Mouse (Mus musculus): Measurements from ENCODE around the gene Rad18. TPM values are rescaled to one million over a fixed set of nuclear protein-coding genes. Genes with fewer than 3 reads are reported as not detected.

Rad18 gene
- polyA plus RNA-seq, 1 experiment from 2014 or later: 48.8 TPM

DNA sequence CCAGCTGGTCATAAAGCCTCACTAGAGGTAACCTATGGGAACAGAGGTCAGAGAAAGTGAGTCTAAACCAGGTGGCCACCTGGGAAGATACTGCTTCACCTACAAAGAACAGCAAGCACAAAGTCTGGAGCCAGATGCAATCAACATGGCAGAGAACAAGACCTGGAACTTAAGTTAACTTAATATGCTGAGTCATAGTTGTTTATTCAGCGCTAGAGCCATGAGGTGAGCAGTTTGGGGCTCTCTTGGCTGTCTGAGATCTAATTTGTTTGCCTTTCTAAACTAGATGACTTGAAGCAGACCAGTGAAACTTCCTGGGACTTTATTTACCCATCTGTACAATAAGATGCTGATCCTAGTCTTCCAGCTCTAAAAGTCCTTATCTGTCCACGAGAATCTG is 12.4 kb downstream of the Rad18 start:
- no peak overlapping the region for H3K27ac ChIP-seq
- no peak for ATAC-seq (ENCODE audit: insufficient number of reproducible peaks, insufficient read depth, low FRiP score, low TSS enrichment, low read depth)
- H3K9ac ChIP-seq (replicated peaks): no peak overlapping the region
- no peaks in the 10 kb centered on the region for H3K9me3 ChIP-seq
- 90% methylated on average over 2 of the region's 2 CpGs for WGBS
- no peak overlapping the region for H3K4me2 ChIP-seq
- no peaks in the 10 kb centered on the region for H3K4me1 ChIP-seq (replicated peaks)
- peaks cover 46% of the 10 kb centered on the region for H3K36me3 ChIP-seq
- H3K27me3 ChIP-seq: no peaks in the 10 kb centered on the region
- H3K4me3 ChIP-seq (replicated peaks): no peak overlapping the region

DNA sequence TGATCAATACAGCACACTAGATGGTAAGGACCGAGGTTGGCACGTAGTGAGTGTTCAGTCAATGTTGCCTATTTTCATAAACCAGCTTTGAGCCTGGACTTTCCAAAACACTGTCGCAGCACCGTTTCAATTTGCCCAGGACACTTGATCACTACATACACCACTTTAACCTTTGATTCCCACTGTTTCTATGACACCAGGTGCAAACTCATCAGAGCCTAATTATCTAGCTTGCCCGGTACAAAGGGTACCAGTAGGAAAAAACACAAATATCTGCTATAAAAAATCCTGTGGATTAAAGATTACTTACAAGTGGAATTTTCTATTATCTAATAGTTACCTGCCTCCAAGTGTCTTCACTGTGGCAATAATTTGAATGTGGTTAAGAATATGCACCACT is 64.4 kb downstream of the Rad18 start:
- Histone ChIP-seq H3K9me3 (no peaks in the 10 kb centered on the region), H3K36me3 (peaks cover 22% of the 10 kb centered on the region; the same call in 1 of the 2 replicates), H3K4me2 (no peak overlapping the region), H3K4me3 (replicated peaks) (no peak overlapping the region), H3K27me3 (no peaks in the 10 kb centered on the region), H3K9ac (replicated peaks) (no peak overlapping the region), H3K4me1 (replicated peaks) (no peaks in the 10 kb centered on the region), H3K27ac (no peak overlapping the region)
- 93% methylated on average over 5 of the region's 5 CpGs for WGBS
- no peak for ATAC-seq (ENCODE audit: insufficient number of reproducible peaks, insufficient read depth, low FRiP score, low TSS enrichment, low read depth)

DNA sequence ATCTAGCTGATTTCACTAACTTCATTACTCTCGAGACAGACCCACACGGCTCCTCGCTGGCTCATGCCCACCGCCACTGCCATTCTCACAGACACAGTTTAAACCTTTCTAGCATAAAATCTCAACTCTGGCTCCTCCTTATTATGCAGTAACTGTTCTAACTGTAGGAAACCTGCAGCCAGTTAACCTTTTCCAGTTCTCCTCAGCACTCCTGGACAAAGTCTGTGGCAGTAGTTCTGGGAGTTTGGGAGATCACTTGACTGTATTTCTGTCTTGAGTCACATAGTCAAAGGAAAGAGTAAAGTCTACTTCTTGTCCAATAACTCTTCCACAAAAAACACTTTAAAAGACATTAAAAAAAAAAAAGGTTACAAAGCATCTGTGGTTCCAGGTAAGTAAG is 66.2 kb downstream of the Rad18 start:
- no peak for ATAC-seq (ENCODE audit: insufficient number of reproducible peaks, insufficient read depth, low FRiP score, low TSS enrichment, low read depth)
- peaks cover 22% of the 10 kb centered on the region; the same call in 1 of the 2 replicates for H3K36me3 ChIP-seq
- no peak overlapping the region for H3K4me2 ChIP-seq
- WGBS: 81% methylated on average over 4 of the region's 4 CpGs
- no peak overlapping the region for H3K27ac ChIP-seq
- no peaks in the 10 kb centered on the region for H3K27me3 ChIP-seq
- no peak overlapping the region for H3K4me3 ChIP-seq (replicated peaks)
- no peak overlapping the region for H3K9ac ChIP-seq (replicated peaks)
- H3K9me3 ChIP-seq: no peaks in the 10 kb centered on the region
- no peaks in the 10 kb centered on the region for H3K4me1 ChIP-seq (replicated peaks)

DNA sequence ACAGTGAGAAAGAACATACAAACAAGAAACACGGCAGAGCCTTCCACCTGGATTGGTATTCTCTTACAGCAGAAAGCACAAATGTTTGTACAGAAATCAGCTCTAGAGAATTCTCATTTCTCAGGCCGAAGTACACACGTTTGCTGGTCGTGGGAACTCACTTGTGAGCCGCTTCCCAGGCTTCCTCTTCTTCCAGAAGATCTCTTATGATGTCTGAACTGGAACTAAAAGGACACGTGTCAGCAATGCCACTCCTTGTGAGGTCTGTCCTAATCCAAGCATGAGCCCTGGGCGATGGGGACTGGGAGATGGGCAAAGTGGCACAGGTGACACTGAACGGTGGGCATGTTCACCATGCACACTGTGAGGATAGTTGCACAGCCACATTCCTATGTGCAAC is 68.2 kb downstream of the Rad18 start:
- 90% methylated on average over 8 of the region's 8 CpGs for WGBS
- Histone ChIP-seq H3K27me3 (no peaks in the 10 kb centered on the region), H3K36me3 (peaks cover 27% of the 10 kb centered on the region; the same call in 1 of the 2 replicates), H3K9me3 (no peaks in the 10 kb centered on the region), H3K4me1 (replicated peaks) (no peaks in the 10 kb centered on the region), H3K4me2 (no peak overlapping the region), H3K9ac (replicated peaks) (no peak overlapping the region), H3K4me3 (replicated peaks) (no peak overlapping the region), H3K27ac (no peak overlapping the region)
- ATAC-seq (ENCODE audit: insufficient number of reproducible peaks, insufficient read depth, low FRiP score, low TSS enrichment, low read depth): no peak

DNA sequence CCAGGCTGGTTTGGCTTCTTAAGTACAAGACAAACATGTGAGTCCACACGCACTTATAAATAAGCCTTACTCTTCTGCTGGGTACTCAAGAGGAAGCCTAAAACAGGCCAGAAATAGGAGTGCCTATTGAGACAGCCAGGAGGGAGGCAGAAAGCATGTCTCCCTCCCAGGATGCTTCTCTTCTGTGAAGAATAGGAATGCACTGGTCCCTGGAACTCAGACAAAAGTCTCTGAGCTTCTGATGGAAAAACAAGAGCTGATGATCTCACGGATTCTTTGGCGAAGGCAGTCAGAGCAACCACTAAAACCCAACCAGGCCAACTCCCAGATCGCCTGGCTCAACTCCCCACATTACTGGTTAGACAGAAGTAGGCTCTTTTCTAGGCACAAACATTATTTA is 74.2 kb downstream of the Rad18 start:
- H3K4me1 ChIP-seq (replicated peaks): no peaks in the 10 kb centered on the region
- H3K27ac ChIP-seq: no peak overlapping the region
- no peak overlapping the region for H3K4me3 ChIP-seq (replicated peaks)
- no peak overlapping the region for H3K4me2 ChIP-seq
- 92% methylated on average over 4 of the region's 4 CpGs for WGBS
- H3K9me3 ChIP-seq: no peaks in the 10 kb centered on the region
- ATAC-seq (ENCODE audit: insufficient number of reproducible peaks, insufficient read depth, low FRiP score, low TSS enrichment, low read depth): no peak
- no peak overlapping the region for H3K9ac ChIP-seq (replicated peaks)
- no peaks in the 10 kb centered on the region for H3K27me3 ChIP-seq
- H3K36me3 ChIP-seq: peaks cover 24% of the 10 kb centered on the region; the same call in 1 of the 2 replicates

DNA sequence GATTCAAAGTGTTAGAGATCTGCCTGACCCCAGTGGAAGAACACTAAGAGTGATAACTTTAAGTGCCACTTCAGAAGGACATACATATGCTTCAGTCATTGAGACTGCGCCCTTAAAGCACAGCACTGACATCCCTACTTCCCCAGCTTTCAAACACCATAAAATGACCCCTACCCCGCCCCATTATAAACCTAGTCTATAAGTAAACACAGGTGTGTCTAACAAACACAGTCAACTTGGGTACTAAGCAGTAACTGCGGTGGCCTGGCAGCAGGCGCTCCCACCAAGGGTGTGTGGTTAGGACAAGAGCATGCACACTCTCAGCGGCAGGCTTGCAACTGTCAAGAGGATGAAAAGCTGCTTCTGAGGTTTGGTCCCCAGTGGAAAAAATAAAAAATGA is 76.5 kb downstream of the Rad18 start:
- H3K4me3 ChIP-seq (replicated peaks): no peak overlapping the region
- H3K4me1 ChIP-seq (replicated peaks): no peaks in the 10 kb centered on the region
- peaks cover 15% of the 10 kb centered on the region; the same call in 1 of the 2 replicates for H3K36me3 ChIP-seq
- H3K9me3 ChIP-seq: no peaks in the 10 kb centered on the region
- 58% methylated on average over 5 of the region's 5 CpGs for WGBS
- no peak for ATAC-seq (ENCODE audit: insufficient number of reproducible peaks, insufficient read depth, low FRiP score, low TSS enrichment, low read depth)
- H3K27me3 ChIP-seq: no peaks in the 10 kb centered on the region
- H3K9ac ChIP-seq (replicated peaks): no peak overlapping the region
- no peak overlapping the region for H3K4me2 ChIP-seq
- no peak overlapping the region for H3K27ac ChIP-seq

DNA sequence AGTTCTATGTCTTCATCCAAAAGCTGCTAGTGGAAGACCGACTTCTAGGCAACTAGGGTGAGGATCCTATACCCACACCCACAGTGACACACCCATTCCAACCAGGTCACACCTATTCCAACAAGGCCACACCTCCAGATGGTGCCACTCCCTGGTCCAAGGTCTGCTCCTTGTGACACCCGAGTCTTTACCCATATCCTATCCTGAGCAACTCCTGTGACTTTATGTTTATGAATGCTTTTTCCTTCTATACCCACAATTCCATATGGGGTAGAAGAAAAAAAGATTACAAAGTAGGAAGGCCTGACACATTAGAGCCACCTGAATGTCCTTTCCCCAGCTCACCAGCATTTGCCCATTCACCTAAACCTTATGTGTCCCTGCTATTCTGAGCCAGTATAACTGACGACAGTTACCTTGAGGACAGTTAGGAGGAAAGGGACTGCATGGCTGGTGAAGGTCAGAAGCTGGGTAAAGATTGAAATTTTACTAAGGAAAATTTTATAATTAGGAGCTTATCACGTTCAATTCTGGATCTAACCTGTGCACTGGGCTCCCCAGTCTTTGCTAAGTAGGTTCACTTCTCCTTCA is 78.7 kb downstream of the Rad18 start:
- no peaks in the 10 kb centered on the region for H3K9me3 ChIP-seq
- H3K4me2 ChIP-seq: no peak overlapping the region
- H3K4me1 ChIP-seq (replicated peaks): no peaks in the 10 kb centered on the region
- no peaks in the 10 kb centered on the region for H3K27me3 ChIP-seq
- H3K27ac ChIP-seq: no peak overlapping the region
- no peak for ATAC-seq (ENCODE audit: insufficient number of reproducible peaks, insufficient read depth, low FRiP score, low TSS enrichment, low read depth)
- H3K4me3 ChIP-seq (replicated peaks): no peak overlapping the region
- WGBS: 92% methylated on average over 4 of the region's 4 CpGs
- 0 out of 2 replicates have a peak, but pooled peaks cover 8% of the 10 kb centered on the region for H3K36me3 ChIP-seq
- H3K9ac ChIP-seq (replicated peaks): no peak overlapping the region

DNA sequence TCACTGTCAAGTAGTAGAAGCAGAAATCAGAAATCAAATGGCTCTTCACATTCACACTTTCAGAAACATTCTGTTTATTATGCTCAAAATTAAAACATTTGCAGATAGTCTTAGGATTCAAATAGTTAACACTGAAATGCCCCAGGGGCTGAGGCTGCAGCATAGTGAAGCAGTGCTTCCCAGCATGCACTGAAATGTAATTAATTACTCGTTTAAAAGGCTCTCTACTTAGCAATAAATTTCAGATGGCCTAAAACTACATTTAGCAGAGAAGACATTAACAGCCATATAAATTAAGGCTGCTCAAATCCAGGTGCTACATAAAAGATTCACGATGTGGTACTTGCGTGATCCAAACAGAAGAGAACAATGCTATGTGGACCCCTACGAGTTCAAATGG is 87.5 kb downstream of the Rad18 start:
- H3K9ac ChIP-seq (replicated peaks): no peak overlapping the region
- no peaks in the 10 kb centered on the region for H3K9me3 ChIP-seq
- no peak overlapping the region for H3K4me2 ChIP-seq
- no peaks in the 10 kb centered on the region for H3K27me3 ChIP-seq
- 21% methylated on average over 4 of the region's 4 CpGs for WGBS
- ATAC-seq (ENCODE audit: insufficient number of reproducible peaks, insufficient read depth, low FRiP score, low TSS enrichment, low read depth): no peak; the same call in 1 of the 2 replicates
- H3K4me1 ChIP-seq (replicated peaks): peaks cover 10% of the 10 kb centered on the region; the same call in 1 of the 2 replicates
- H3K4me3 ChIP-seq (replicated peaks): no peak overlapping the region
- no peak overlapping the region for H3K27ac ChIP-seq
- H3K36me3 ChIP-seq: no peaks in the 10 kb centered on the region

DNA sequence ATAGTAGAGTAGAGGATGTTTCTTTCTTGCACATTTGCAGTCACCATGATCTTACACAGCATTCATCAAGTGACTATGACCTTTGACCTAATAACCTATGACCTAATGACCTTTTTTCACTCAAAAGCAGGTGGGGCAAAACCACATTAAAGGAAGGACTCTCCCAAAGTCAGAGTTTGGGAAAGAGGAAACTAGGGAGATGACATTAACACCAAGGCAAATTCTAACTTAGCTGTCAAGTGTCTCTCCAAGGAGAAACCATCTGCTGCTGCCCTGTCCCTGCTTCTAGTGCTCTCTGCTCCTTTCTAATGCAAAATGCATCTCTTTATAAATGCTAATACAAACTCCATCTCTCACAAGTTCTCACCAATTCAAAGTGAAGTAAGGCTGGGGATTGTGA is 92.6 kb downstream of the Rad18 start:
- Histone ChIP-seq H3K4me2 (no peak overlapping the region), H3K9ac (replicated peaks) (no peak overlapping the region), H3K4me1 (replicated peaks) (no peaks in the 10 kb centered on the region), H3K9me3 (no peaks in the 10 kb centered on the region), H3K4me3 (replicated peaks) (no peak overlapping the region), H3K36me3 (no peaks in the 10 kb centered on the region), H3K27ac (no peak overlapping the region), H3K27me3 (no peaks in the 10 kb centered on the region)
- no peak for ATAC-seq (ENCODE audit: insufficient number of reproducible peaks, insufficient read depth, low FRiP score, low TSS enrichment, low read depth)

DNA sequence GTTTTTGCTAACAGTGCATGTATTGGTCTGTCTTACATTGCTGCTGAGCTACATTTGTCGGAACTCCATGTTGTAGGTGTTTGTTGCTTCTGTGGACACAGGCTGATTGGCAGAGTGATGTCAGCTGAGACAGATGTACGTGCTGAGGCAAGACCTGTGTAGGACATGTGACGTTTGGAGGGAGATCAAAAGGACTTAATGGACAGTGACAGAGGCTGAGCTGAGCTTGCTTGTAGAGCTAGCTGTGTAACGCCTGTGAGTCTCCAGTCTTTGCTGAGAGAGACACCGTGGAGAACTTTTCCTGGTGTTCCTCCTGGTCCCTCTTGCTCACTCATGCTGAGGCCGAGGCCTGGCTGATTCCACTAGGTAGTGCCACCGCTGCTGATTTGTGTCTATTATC is 101.5 kb downstream of the Rad18 start:
- Histone ChIP-seq H3K36me3 (no peaks in the 10 kb centered on the region), H3K4me2 (no peak overlapping the region), H3K27ac (no peak overlapping the region), H3K4me3 (replicated peaks) (no peak overlapping the region), H3K9me3 (no peaks in the 10 kb centered on the region), H3K9ac (replicated peaks) (no peak overlapping the region), H3K4me1 (replicated peaks) (no peaks in the 10 kb centered on the region), H3K27me3 (no peaks in the 10 kb centered on the region)
- 89% methylated on average over 7 of the region's 7 CpGs for WGBS
- no peak for ATAC-seq (ENCODE audit: insufficient number of reproducible peaks, insufficient read depth, low FRiP score, low TSS enrichment, low read depth)

DNA sequence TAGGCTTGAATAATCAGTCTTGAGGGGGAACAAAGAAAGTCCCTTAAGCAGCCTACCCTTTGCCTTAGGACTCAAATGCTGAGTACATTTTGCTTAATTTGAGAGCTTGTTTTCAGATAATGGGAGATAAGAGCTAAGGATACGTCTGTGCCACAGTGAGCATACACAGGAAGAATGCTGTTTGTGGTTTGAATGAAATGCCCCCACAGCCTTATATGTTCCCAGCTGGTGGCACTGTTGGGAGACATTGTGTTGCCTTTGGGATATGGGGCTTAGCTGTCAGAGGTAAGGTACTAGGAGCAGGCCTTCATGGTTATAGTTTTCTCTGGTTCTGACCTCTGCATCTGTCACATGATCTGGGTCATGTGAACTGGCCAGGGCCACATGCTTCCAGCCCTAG is 108.6 kb downstream of the Rad18 start:
- no peaks in the 10 kb centered on the region for H3K4me1 ChIP-seq (replicated peaks)
- H3K9ac ChIP-seq (replicated peaks): no peak overlapping the region
- no peaks in the 10 kb centered on the region for H3K36me3 ChIP-seq
- no peaks in the 10 kb centered on the region for H3K9me3 ChIP-seq
- H3K4me2 ChIP-seq: no peak overlapping the region
- H3K27ac ChIP-seq: no peak overlapping the region
- no peaks in the 10 kb centered on the region; the same call in 1 of the 2 replicates for H3K27me3 ChIP-seq
- WGBS: 74% methylated on average over 1 of the region's 1 CpGs
- no peak overlapping the region for H3K4me3 ChIP-seq (replicated peaks)
- no peak for ATAC-seq (ENCODE audit: insufficient number of reproducible peaks, insufficient read depth, low FRiP score, low TSS enrichment, low read depth)

DNA sequence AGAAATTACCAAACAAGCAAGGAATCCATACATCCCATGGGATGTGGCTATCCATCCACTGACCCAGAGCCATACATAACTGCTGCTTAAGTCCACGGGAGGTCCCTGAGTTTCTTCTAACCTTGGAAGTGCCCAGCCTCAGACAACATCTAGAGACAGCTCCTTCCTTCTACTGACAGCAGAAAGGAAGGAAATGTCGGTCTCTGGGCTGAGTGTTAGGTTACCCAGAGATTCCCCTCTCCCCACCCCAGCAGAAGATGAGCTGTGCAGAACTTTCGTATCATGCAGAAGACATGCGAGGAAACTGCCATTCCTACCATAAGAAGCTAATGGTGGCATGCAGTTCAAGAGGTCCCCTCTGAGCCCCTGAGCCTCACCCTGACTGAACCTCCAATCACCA is 109.5 kb downstream of the Rad18 start:
- H3K4me3 ChIP-seq (replicated peaks): no peak overlapping the region
- no peak overlapping the region for H3K27ac ChIP-seq
- no peaks in the 10 kb centered on the region for H3K36me3 ChIP-seq
- ATAC-seq (ENCODE audit: insufficient number of reproducible peaks, insufficient read depth, low FRiP score, low TSS enrichment, low read depth): no peak
- no peaks in the 10 kb centered on the region for H3K9me3 ChIP-seq
- H3K4me2 ChIP-seq: no peak overlapping the region
- no peak overlapping the region for H3K9ac ChIP-seq (replicated peaks)
- no peaks in the 10 kb centered on the region for H3K4me1 ChIP-seq (replicated peaks)
- no peaks in the 10 kb centered on the region; the same call in 1 of the 2 replicates for H3K27me3 ChIP-seq
- 81% methylated on average over 4 of the region's 4 CpGs for WGBS
